Mouse (Mus musculus): ENCODE measurements around the gene Foxl1. TPM values are rescaled to one million over a fixed set of nuclear protein-coding genes. Genes with fewer than 3 reads are reported as not detected.

Foxl1 gene
- polyA plus RNA-seq, 1 experiment from 2014 or later: 6.6 TPM

GRCm38 (mm10) chr8:121083936-121084209 is 43.9 kb upstream of the Foxl1 start:
- Histone ChIP-seq H3K4me2 (replicated peaks; ENCODE audit: low read depth, low read length) (peak overlapping the region; percentile 97), H3K9me3 (ENCODE audit: control insufficient read depth, low read length) (no peaks in the 10 kb centered on the region), H3K36me3 (ENCODE audit: control insufficient read depth, insufficient read depth, low read length) (no peaks in the 10 kb centered on the region), H3K4me3 (ENCODE audit: low read length) (peak overlapping the region; percentile 56), H3K4me1 (ENCODE audit: control insufficient read depth, insufficient read depth, low read length) (peaks cover 18% of the 10 kb centered on the region), H3K27me3 (ENCODE audit: control insufficient read depth, insufficient read depth, low read length) (peaks cover 98% of the 10 kb centered on the region), H3K9ac (ENCODE audit: low read depth, low read length) (peak overlapping the region; percentile 35), H3K27ac (ENCODE audit: low read depth, low read length) (no peak overlapping the region)
- 2% methylated on average over 15 of the region's 27 CpGs for WGBS
- peak; percentile 26; the same call in 1 of the 2 replicates for ATAC-seq (ENCODE audit: low FRiP score, low TSS enrichment)

GRCm38 (mm10) chr8:121084210-121084951 is 43.4 kb upstream of the Foxl1 start, which contains the start of gene Foxf1:
Foxf1 (plus strand) TSS chr8:121084386.
- H3K4me2 ChIP-seq (replicated peaks; ENCODE audit: low read depth, low read length): peak within 1 kb of the TSS; percentile 97
- WGBS: 1% methylated on average over 71 of the region's 83 CpGs
- no peaks in the 10 kb centered on the region for H3K9me3 ChIP-seq (ENCODE audit: control insufficient read depth, low read length)
- H3K36me3 ChIP-seq (ENCODE audit: control insufficient read depth, insufficient read depth, low read length): no peaks in the 10 kb centered on the region
- peak within 1 kb of the TSS; percentile 35 for H3K9ac ChIP-seq (ENCODE audit: low read depth, low read length)
- no peak within 1 kb of the TSS for H3K27ac ChIP-seq (ENCODE audit: low read depth, low read length)
- peak within 1 kb of the TSS; percentile 56 for H3K4me3 ChIP-seq (ENCODE audit: low read length)
- H3K27me3 ChIP-seq (ENCODE audit: control insufficient read depth, insufficient read depth, low read length): peaks cover 98% of the 10 kb centered on the region
- peak; percentile 20; the same call in 1 of the 2 replicates for ATAC-seq (ENCODE audit: low FRiP score, low TSS enrichment)
- H3K4me1 ChIP-seq (ENCODE audit: control insufficient read depth, insufficient read depth, low read length): peaks cover 21% of the 10 kb centered on the region

- Histone ChIP-seq H3K4me2 (replicated peaks; ENCODE audit: low read depth, low read length) (peak overlapping the region; percentile 97; the same call in 1 of the 2 replicates), H3K9ac (ENCODE audit: low read depth, low read length) (peak overlapping the region; percentile 35), H3K9me3 (ENCODE audit: control insufficient read depth, low read length) (no peaks in the 10 kb centered on the region), H3K4me3 (ENCODE audit: low read length) (peak overlapping the region; percentile 56), H3K36me3 (ENCODE audit: control insufficient read depth, insufficient read depth, low read length) (no peaks in the 10 kb centered on the region), H3K4me1 (ENCODE audit: control insufficient read depth, insufficient read depth, low read length) (peaks cover 23% of the 10 kb centered on the region), H3K27me3 (ENCODE audit: control insufficient read depth, insufficient read depth, low read length) (peaks cover 98% of the 10 kb centered on the region), H3K27ac (ENCODE audit: low read depth, low read length) (no peak overlapping the region)
- no peak for ATAC-seq (ENCODE audit: low FRiP score, low TSS enrichment)
- 3% methylated on average over 30 of the region's 30 CpGs for WGBS
Measured at GRCm38 (mm10) chr8:121085011-121085410, 42.7 kb upstream of the Foxl1 start.

- no peak overlapping the region for H3K4me2 ChIP-seq (replicated peaks; ENCODE audit: low read depth, low read length)
Measured at GRCm38 (mm10) chr8:121085561-121085960, 42.2 kb upstream of the Foxl1 start.

GRCm38 (mm10) chr8:121086004-121086900 is 41.5 kb upstream of the Foxl1 start:
- H3K27me3 ChIP-seq (ENCODE audit: control insufficient read depth, insufficient read depth, low read length): peaks cover 98% of the 10 kb centered on the region
- no peak for ATAC-seq (ENCODE audit: low FRiP score, low TSS enrichment)
- H3K4me2 ChIP-seq (replicated peaks; ENCODE audit: low read depth, low read length): no peak overlapping the region
- no peaks in the 10 kb centered on the region for H3K36me3 ChIP-seq (ENCODE audit: control insufficient read depth, insufficient read depth, low read length)
- no peaks in the 10 kb centered on the region for H3K9me3 ChIP-seq (ENCODE audit: control insufficient read depth, low read length)
- peaks cover 23% of the 10 kb centered on the region for H3K4me1 ChIP-seq (ENCODE audit: control insufficient read depth, insufficient read depth, low read length)
- H3K27ac ChIP-seq (ENCODE audit: low read depth, low read length): no peak overlapping the region
- H3K9ac ChIP-seq (ENCODE audit: low read depth, low read length): no peak overlapping the region
- peak overlapping the region; percentile 56; the same call in 1 of the 2 replicates for H3K4me3 ChIP-seq (ENCODE audit: low read length)
- WGBS: 23% methylated on average over 19 of the region's 19 CpGs

More at GRCm38 (mm10) chr8:121085561-121085960, 42.2 kb upstream of the Foxl1 start:
- no peak overlapping the region for H3K9ac ChIP-seq (ENCODE audit: low read depth, low read length)
- H3K27me3 ChIP-seq (ENCODE audit: control insufficient read depth, insufficient read depth, low read length): peaks cover 98% of the 10 kb centered on the region
- no peak for ATAC-seq (ENCODE audit: low FRiP score, low TSS enrichment)
- H3K4me1 ChIP-seq (ENCODE audit: control insufficient read depth, insufficient read depth, low read length): peaks cover 23% of the 10 kb centered on the region
- peak overlapping the region; percentile 56; the same call in 1 of the 2 replicates for H3K4me3 ChIP-seq (ENCODE audit: low read length)
- 63% methylated on average over 3 of the region's 3 CpGs for WGBS
- no peaks in the 10 kb centered on the region for H3K9me3 ChIP-seq (ENCODE audit: control insufficient read depth, low read length)
- H3K27ac ChIP-seq (ENCODE audit: low read depth, low read length): no peak overlapping the region
- H3K36me3 ChIP-seq (ENCODE audit: control insufficient read depth, insufficient read depth, low read length): no peaks in the 10 kb centered on the region

GRCm38 (mm10) chr8:121088281-121088680 is 39.5 kb upstream of the Foxl1 start:
- Histone ChIP-seq H3K4me2 (replicated peaks; ENCODE audit: low read depth, low read length) (no peak overlapping the region), H3K9ac (ENCODE audit: low read depth, low read length) (no peak overlapping the region), H3K4me1 (ENCODE audit: control insufficient read depth, insufficient read depth, low read length) (peaks cover 18% of the 10 kb centered on the region; the same call in 1 of the 2 replicates), H3K4me3 (ENCODE audit: low read length) (no peak overlapping the region), H3K27me3 (ENCODE audit: control insufficient read depth, insufficient read depth, low read length) (peaks cover 96% of the 10 kb centered on the region), H3K9me3 (ENCODE audit: control insufficient read depth, low read length) (no peaks in the 10 kb centered on the region), H3K27ac (ENCODE audit: low read depth, low read length) (no peak overlapping the region), H3K36me3 (ENCODE audit: control insufficient read depth, insufficient read depth, low read length) (no peaks in the 10 kb centered on the region)
- ATAC-seq (ENCODE audit: low FRiP score, low TSS enrichment): no peak
- 7% methylated on average over 8 of the region's 8 CpGs for WGBS

GRCm38 (mm10) chr8:121088871-121089630 is 38.7 kb upstream of the Foxl1 start:
- Histone ChIP-seq H3K27ac (ENCODE audit: low read depth, low read length) (no peak overlapping the region), H3K36me3 (ENCODE audit: control insufficient read depth, insufficient read depth, low read length) (no peaks in the 10 kb centered on the region), H3K4me3 (ENCODE audit: low read length) (peak overlapping the region; percentile 17), H3K27me3 (ENCODE audit: control insufficient read depth, insufficient read depth, low read length) (peaks cover 92% of the 10 kb centered on the region), H3K9ac (ENCODE audit: low read depth, low read length) (no peak overlapping the region), H3K4me1 (ENCODE audit: control insufficient read depth, insufficient read depth, low read length) (peaks cover 14% of the 10 kb centered on the region; the same call in 1 of the 2 replicates), H3K9me3 (ENCODE audit: control insufficient read depth, low read length) (no peaks in the 10 kb centered on the region), H3K4me2 (replicated peaks; ENCODE audit: low read depth, low read length) (0 out of 2 replicates have a peak overlapping the region, but pooled peaks have one; percentile 4)
- WGBS: 3% methylated on average over 40 of the region's 40 CpGs
- ATAC-seq (ENCODE audit: low FRiP score, low TSS enrichment): no peak

- 0 out of 2 replicates have a peak, but pooled peaks cover 7% of the 10 kb centered on the region for H3K4me1 ChIP-seq (ENCODE audit: control insufficient read depth, insufficient read depth, low read length)
- peak overlapping the region; percentile 4; the same call in 1 of the 2 replicates for H3K4me2 ChIP-seq (replicated peaks; ENCODE audit: low read depth, low read length)
- no peaks in the 10 kb centered on the region for H3K9me3 ChIP-seq (ENCODE audit: control insufficient read depth, low read length)
- no peak overlapping the region for H3K27ac ChIP-seq (ENCODE audit: low read depth, low read length)
- H3K36me3 ChIP-seq (ENCODE audit: control insufficient read depth, insufficient read depth, low read length): no peaks in the 10 kb centered on the region
- H3K27me3 ChIP-seq (ENCODE audit: control insufficient read depth, insufficient read depth, low read length): peaks cover 85% of the 10 kb centered on the region
- ATAC-seq (ENCODE audit: low FRiP score, low TSS enrichment): no peak
- peak overlapping the region; percentile 17 for H3K4me3 ChIP-seq (ENCODE audit: low read length)
- WGBS: 2% methylated on average over 32 of the region's 32 CpGs
- H3K9ac ChIP-seq (ENCODE audit: low read depth, low read length): no peak overlapping the region
Measured at GRCm38 (mm10) chr8:121089631-121090380, 37.9 kb upstream of the Foxl1 start.

Data from kidney, embryonic 14.5 days (tissue).